Mouse (Mus musculus): ENCODE results near the gene Rhov. TPM values are rescaled to one million over a fixed set of nuclear protein-coding genes. Genes with fewer than 3 reads are reported as not detected.

Gene Rhov
- polyA plus RNA-seq, 1 experiment from 2014 or later, result not detected

DNA sequence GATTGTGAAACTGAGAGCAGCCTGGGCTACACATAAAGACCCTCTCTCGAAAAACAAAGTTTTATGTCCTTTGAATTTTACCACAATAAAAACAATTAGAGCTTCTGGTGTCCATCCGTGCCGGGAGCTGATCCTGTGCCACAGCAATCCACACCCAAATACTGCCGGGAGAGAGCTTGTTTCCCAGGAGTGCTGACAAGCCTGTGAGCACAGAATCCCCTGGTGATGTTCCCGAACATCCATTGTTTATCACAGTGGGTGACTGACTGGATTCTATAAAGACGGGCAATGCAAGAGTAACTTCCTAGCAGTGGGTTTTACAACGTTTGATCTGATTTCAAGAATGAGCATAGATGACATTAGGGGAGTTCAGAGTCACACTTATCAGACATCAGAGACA, 16.1 kb downstream of the Rhov start:
- Histone ChIP-seq H3K4me3 (ENCODE audit: low read depth, low read length) (no peak overlapping the region), H3K27ac (ENCODE audit: low read depth, low read length) (no peak overlapping the region), H3K4me2 (no peak overlapping the region), H3K36me3 (ENCODE audit: control insufficient read depth, insufficient read depth, low read length) (no peaks in the 10 kb centered on the region), H3K9me3 (ENCODE audit: control insufficient read depth, low read length) (no peaks in the 10 kb centered on the region), H3K4me1 (replicated peaks; ENCODE audit: control insufficient read depth, insufficient read depth, low read length) (peaks cover 3% of the 10 kb centered on the region; the same call in 1 of the 2 replicates), H3K9ac (ENCODE audit: low read depth, low read length) (no peak overlapping the region), H3K27me3 (replicated peaks; ENCODE audit: control insufficient read depth, insufficient read depth, low read length) (peaks cover 6% of the 10 kb centered on the region)
- DNase-seq (ENCODE audit: low spot score) (no peak), ATAC-seq (replicated peaks; ENCODE audit: low FRiP score) (no peak)
- 40% methylated on average over 7 of the region's 7 CpGs for WGBS

DNA sequence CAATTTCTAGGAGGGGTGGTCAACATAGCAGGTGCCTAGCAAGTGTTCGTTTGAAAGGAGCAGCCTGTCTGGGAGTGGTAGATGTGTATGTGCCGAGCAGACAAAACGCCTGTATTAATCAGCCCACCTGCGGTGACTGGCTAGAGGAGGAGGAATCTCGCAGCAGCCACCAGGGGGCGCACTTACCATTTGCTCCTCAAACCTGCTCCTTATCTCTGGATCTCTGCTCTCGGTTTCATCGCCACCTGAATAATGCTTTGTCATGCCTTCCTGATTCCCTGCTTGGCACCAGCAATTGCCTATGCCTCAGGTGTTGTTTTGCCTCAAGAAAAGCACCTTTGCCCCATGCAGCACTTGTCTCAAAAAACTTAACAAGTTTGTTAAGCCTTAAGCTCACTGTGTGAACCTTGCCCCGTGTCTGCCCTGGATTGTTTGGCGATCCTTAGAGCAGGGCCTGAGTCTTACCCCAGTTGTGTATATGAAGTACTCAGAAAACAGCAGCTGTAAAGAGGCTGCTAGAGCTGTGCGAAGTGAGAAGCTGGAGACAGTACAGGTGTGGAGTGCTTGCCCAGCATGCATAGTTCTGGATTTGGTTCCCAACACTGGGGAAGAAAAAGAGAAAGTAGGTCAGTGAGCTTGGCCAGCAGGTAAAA, 20.1 kb downstream of the Rhov start:
- no peaks in the 10 kb centered on the region for H3K36me3 ChIP-seq (ENCODE audit: control insufficient read depth, insufficient read depth, low read length)
- H3K4me3 ChIP-seq (ENCODE audit: low read depth, low read length), result no peak overlapping the region
- H3K27ac ChIP-seq (ENCODE audit: low read depth, low read length), result no peak overlapping the region
- peak overlapping the region; percentile 41 for H3K4me2 ChIP-seq
- no peak overlapping the region for H3K9ac ChIP-seq (ENCODE audit: low read depth, low read length)
- DNase-seq (ENCODE audit: low spot score) (peak; percentile 83), ATAC-seq (replicated peaks; ENCODE audit: low FRiP score) (peak; percentile 75)
- H3K27me3 ChIP-seq (replicated peaks; ENCODE audit: control insufficient read depth, insufficient read depth, low read length), result peaks cover 6% of the 10 kb centered on the region
- no peaks in the 10 kb centered on the region for H3K9me3 ChIP-seq (ENCODE audit: control insufficient read depth, low read length)
- H3K4me1 ChIP-seq (replicated peaks; ENCODE audit: control insufficient read depth, insufficient read depth, low read length), result peaks cover 3% of the 10 kb centered on the region; the same call in 1 of the 2 replicates
- WGBS, result 12% methylated on average over 11 of the region's 11 CpGs

DNA sequence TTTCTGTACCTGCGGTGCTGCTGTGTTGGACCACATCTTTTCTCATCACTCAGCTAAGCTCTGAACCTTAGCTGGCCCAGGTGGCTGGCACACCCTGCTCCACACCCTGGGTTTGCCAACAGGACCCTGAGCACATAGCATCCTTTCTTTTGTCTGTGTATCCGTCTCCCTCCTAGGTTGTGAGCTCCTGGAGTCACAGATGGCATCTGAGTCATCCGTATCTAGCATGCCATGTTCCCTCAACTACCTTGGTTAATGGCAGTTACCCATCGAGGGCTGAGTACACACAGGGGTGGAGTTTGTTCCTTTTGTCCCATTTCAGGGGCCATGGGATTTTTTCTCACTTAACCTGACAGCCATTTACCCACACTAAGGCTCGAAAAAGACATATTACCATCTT, 20.7 kb downstream of the Rhov start:
- no peaks in the 10 kb centered on the region for H3K9me3 ChIP-seq (ENCODE audit: control insufficient read depth, low read length)
- no peak overlapping the region for H3K27ac ChIP-seq (ENCODE audit: low read depth, low read length)
- peaks cover 3% of the 10 kb centered on the region; the same call in 1 of the 2 replicates for H3K4me1 ChIP-seq (replicated peaks; ENCODE audit: control insufficient read depth, insufficient read depth, low read length)
- H3K4me2 ChIP-seq, result peak overlapping the region; percentile 41; the same call in 1 of the 2 replicates
- H3K4me3 ChIP-seq (ENCODE audit: low read depth, low read length), result no peak overlapping the region
- H3K9ac ChIP-seq (ENCODE audit: low read depth, low read length), result no peak overlapping the region
- peaks cover 5% of the 10 kb centered on the region for H3K27me3 ChIP-seq (replicated peaks; ENCODE audit: control insufficient read depth, insufficient read depth, low read length)
- WGBS, result 64% methylated on average over 5 of the region's 5 CpGs
- no peaks in the 10 kb centered on the region for H3K36me3 ChIP-seq (ENCODE audit: control insufficient read depth, insufficient read depth, low read length)
- no peak for DNase-seq (ENCODE audit: low spot score)
- no peak for ATAC-seq (replicated peaks; ENCODE audit: low FRiP score)

DNA sequence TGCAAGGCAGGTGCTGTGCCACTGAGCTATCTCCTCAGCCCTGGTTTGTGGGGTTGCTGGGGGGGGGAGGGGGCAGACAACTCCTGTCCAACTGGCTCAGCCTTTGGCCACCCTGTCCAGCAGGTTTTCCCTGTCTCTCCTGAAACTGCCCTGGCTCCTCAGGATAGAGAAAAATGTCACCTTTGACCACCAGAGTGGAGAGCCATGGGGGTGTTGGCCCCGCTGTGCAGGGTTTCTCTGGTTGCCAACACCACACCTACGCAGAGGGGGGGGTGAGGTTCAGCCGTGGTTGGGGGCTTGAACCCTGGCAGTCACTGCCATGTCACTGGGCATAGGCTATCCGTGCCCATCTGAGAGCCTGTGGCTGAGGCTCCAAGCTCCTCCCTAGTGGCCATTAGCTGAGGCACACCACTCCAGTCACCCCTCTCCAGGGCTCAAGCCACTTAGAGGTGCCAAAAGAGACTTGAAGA, 21.4 kb downstream of the Rhov start:
- DNase-seq (ENCODE audit: low spot score), result no peak
- Histone ChIP-seq H3K4me3 (ENCODE audit: low read depth, low read length) (no peak overlapping the region), H3K27ac (ENCODE audit: low read depth, low read length) (no peak overlapping the region), H3K27me3 (replicated peaks; ENCODE audit: control insufficient read depth, insufficient read depth, low read length) (no peaks in the 10 kb centered on the region; the same call in 1 of the 2 replicates), H3K9ac (ENCODE audit: low read depth, low read length) (no peak overlapping the region), H3K9me3 (ENCODE audit: control insufficient read depth, low read length) (no peaks in the 10 kb centered on the region), H3K4me1 (replicated peaks; ENCODE audit: control insufficient read depth, insufficient read depth, low read length) (peaks cover 3% of the 10 kb centered on the region; the same call in 1 of the 2 replicates), H3K4me2 (no peak overlapping the region), H3K36me3 (ENCODE audit: control insufficient read depth, insufficient read depth, low read length) (no peaks in the 10 kb centered on the region)
- ATAC-seq (replicated peaks; ENCODE audit: low FRiP score), result no peak
- 63% methylated on average over 4 of the region's 4 CpGs for WGBS

DNA sequence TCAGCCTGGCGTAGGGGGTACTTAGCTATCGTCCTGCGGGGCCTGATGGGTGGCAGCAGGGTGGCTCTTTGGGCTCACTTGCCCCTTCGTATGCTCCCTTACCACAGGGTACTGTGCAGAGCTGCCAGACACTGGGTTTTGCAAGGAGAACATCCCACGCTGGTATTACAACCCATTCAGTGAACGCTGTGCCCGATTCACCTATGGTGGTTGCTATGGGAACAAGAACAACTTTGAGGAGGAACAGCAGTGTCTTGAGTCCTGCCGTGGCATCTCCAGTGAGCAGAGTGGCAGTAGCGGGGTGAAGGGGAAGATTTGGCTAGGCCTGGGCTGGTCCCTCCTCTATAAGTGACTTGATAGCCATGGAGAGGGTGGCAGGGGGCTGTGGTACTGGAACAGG, 23.2 kb downstream of the Rhov start:
- no peak overlapping the region for H3K4me3 ChIP-seq (ENCODE audit: low read depth, low read length)

DNA sequence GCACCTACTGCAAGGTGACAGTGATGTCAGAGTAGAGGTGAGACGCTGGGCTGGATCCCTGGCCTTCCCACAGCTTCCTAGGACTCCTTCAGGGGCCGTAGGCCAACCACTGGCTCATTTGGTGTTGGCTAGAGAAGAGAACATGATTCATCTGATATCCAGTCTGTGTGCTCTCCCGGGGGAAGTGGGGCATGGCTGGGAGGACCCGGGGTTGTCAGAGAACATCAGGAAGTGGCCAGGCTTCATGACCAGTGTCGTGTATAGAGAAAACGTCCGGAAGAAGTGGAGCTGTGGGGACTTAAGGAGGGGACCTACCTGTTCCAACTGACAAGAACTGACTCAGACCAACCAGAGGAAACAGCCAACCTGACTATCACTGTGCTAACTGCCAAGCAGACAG, 25.8 kb downstream of the Rhov start:
- Histone ChIP-seq H3K4me3 (ENCODE audit: low read depth, low read length) (no peak overlapping the region), H3K27ac (ENCODE audit: low read depth, low read length) (no peak overlapping the region), H3K4me2 (no peak overlapping the region), H3K9ac (ENCODE audit: low read depth, low read length) (no peak overlapping the region), H3K9me3 (ENCODE audit: control insufficient read depth, low read length) (no peaks in the 10 kb centered on the region), H3K4me1 (replicated peaks; ENCODE audit: control insufficient read depth, insufficient read depth, low read length) (no peaks in the 10 kb centered on the region), H3K36me3 (ENCODE audit: control insufficient read depth, insufficient read depth, low read length) (no peaks in the 10 kb centered on the region), H3K27me3 (replicated peaks; ENCODE audit: control insufficient read depth, insufficient read depth, low read length) (0 out of 2 replicates have a peak, but pooled peaks cover under 1% of the 10 kb centered on the region)
- WGBS, result 61% methylated on average over 7 of the region's 7 CpGs
- DNase-seq (ENCODE audit: low spot score) (no peak), ATAC-seq (replicated peaks; ENCODE audit: low FRiP score) (no peak)

More for the DNA sequence above, 23.2 kb downstream of the Rhov start:
- Histone ChIP-seq H3K27me3 (replicated peaks; ENCODE audit: control insufficient read depth, insufficient read depth, low read length) (no peaks in the 10 kb centered on the region), H3K9ac (ENCODE audit: low read depth, low read length) (no peak overlapping the region), H3K27ac (ENCODE audit: low read depth, low read length) (no peak overlapping the region), H3K4me2 (no peak overlapping the region), H3K4me1 (replicated peaks; ENCODE audit: control insufficient read depth, insufficient read depth, low read length) (peaks cover 3% of the 10 kb centered on the region; the same call in 1 of the 2 replicates), H3K36me3 (ENCODE audit: control insufficient read depth, insufficient read depth, low read length) (no peaks in the 10 kb centered on the region), H3K9me3 (ENCODE audit: control insufficient read depth, low read length) (no peaks in the 10 kb centered on the region)
- WGBS, result 83% methylated on average over 9 of the region's 9 CpGs
- no peak for DNase-seq (ENCODE audit: low spot score)
- no peak for ATAC-seq (replicated peaks; ENCODE audit: low FRiP score)

DNA sequence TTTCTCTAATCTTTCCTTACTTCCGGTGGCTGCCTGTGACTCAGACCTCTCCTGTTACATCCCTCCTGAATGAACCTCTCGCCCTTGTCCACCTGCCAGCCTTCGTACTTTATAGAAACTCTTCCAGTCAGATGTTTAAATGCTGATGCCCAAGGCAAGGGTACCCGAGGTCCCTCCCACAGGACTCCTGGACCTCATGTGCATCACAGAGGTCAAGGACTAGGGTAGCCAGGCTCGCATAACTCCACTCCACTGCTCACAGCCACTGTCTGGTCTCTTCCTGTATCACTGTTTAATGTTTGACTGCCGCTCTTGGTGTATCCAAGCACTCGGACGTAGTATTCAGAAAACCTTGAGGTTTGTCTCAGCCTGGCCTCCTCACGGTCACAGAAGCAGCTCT, 28.5 kb downstream of the Rhov start:
- DNase-seq (ENCODE audit: low spot score) (no peak), ATAC-seq (replicated peaks; ENCODE audit: low FRiP score) (no peak)
- Histone ChIP-seq H3K36me3 (ENCODE audit: control insufficient read depth, insufficient read depth, low read length) (no peaks in the 10 kb centered on the region), H3K4me2 (no peak overlapping the region), H3K9ac (ENCODE audit: low read depth, low read length) (no peak overlapping the region), H3K27me3 (replicated peaks; ENCODE audit: control insufficient read depth, insufficient read depth, low read length) (peaks cover 25% of the 10 kb centered on the region), H3K9me3 (ENCODE audit: control insufficient read depth, low read length) (no peaks in the 10 kb centered on the region), H3K4me1 (replicated peaks; ENCODE audit: control insufficient read depth, insufficient read depth, low read length) (peaks cover 3% of the 10 kb centered on the region; the same call in 1 of the 2 replicates), H3K27ac (ENCODE audit: low read depth, low read length) (no peak overlapping the region), H3K4me3 (ENCODE audit: low read depth, low read length) (no peak overlapping the region)
- 76% methylated on average over 9 of the region's 9 CpGs for WGBS

DNA sequence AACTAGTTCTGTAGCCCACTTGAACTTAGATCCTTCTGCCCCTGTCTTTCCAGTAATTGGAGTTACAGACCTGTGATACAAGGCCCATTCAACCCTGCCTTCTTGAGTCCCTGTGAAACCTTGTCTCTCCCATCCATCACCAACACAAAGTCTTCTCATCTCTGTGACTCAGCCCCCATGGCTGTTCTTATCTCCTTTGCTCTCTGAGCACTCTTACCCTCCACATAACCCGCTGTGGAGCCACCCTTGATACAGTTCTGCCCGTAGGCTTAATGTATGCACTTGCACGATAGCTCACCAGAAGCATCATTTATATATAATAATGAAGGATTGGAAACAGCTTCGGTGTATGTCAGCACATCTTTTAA, 30.3 kb downstream of the Rhov start:
- H3K27ac ChIP-seq (ENCODE audit: low read depth, low read length), result no peak overlapping the region
- no peak overlapping the region for H3K4me3 ChIP-seq (ENCODE audit: low read depth, low read length)
- no peak for ATAC-seq (replicated peaks; ENCODE audit: low FRiP score)
- no peaks in the 10 kb centered on the region for H3K36me3 ChIP-seq (ENCODE audit: control insufficient read depth, insufficient read depth, low read length)
- 80% methylated on average over 4 of the region's 4 CpGs for WGBS
- H3K9ac ChIP-seq (ENCODE audit: low read depth, low read length), result no peak overlapping the region
- no peak overlapping the region for H3K4me2 ChIP-seq
- peaks cover 10% of the 10 kb centered on the region for H3K4me1 ChIP-seq (replicated peaks; ENCODE audit: control insufficient read depth, insufficient read depth, low read length)
- peaks cover 43% of the 10 kb centered on the region for H3K27me3 ChIP-seq (replicated peaks; ENCODE audit: control insufficient read depth, insufficient read depth, low read length)
- H3K9me3 ChIP-seq (ENCODE audit: control insufficient read depth, low read length), result no peaks in the 10 kb centered on the region
- DNase-seq (ENCODE audit: low spot score), result no peak

Measured in liver, embryonic 11.5 days (tissue).